Mouse (Mus musculus) kidney, postnatal 0 days (tissue): ENCODE measurements at regions not wholly inside any gene's neighbourhood (a gene's known extent, or its start where the extent isn't known, plus 50 kb on each side); places are given as distances from the start of the nearest gene placed in this dataset.

Experiments used
- ATAC-seq: fragments of 200-750 bp; cut with Nextera tagmentation; replicated peaks from 2 replicates; pipeline ENCODE4 v1.8.0; 2017; ENCODE audit warnings: low read depth, moderate number of reproducible peaks, moderate TSS enrichment, moderate library complexity; ENCODE audit not compliant: low FRiP score
- DNase-seq: peaks from one replicate; pipeline ENCODE4 v3.0.0-alpha.2; 2016; ENCODE audit warnings: low spot score
- H3K27ac ChIP-seq: fragments of 300-500 bp; sonication (generic); 2 replicates; pipeline ENCODE4 v1.5.1; 2014; ENCODE audit warnings: mild to moderate bottlenecking
- H3K27me3 ChIP-seq: fragments of 300-500 bp; sonication (generic); 2 replicates; pipeline ENCODE4 v1.6.1; 2014; ENCODE audit warnings: low read length, mixed read lengths; ENCODE audit not compliant: insufficient read depth
- H3K36me3 ChIP-seq: fragments of 300-500 bp; sonication (generic); 2 replicates; pipeline ENCODE4 v1.6.1; 2014; ENCODE audit warnings: low read length, mixed read lengths; ENCODE audit not compliant: insufficient read depth
- H3K4me1 ChIP-seq: fragments of 300-500 bp; sonication (generic); replicated peaks from 2 replicates; pipeline ENCODE4 v1.6.1; 2014; ENCODE audit warnings: antibody characterized with exemption, low read length, mixed read lengths; ENCODE audit not compliant: insufficient read depth
- H3K4me2 ChIP-seq: fragments of 300-500 bp; sonication (generic); 2 replicates; pipeline ENCODE4 v1.6.1; 2014; ENCODE audit warnings: mild to moderate bottlenecking, low read length, moderate library complexity, mixed read lengths
- H3K4me3 ChIP-seq: fragments of 300-500 bp; sonication (generic); replicated peaks from 2 replicates; pipeline ENCODE4 v1.5.1; 2014; ENCODE audit warnings: low read depth, low read length
- H3K9ac ChIP-seq: fragments of 300-500 bp; sonication (generic); 2 replicates; pipeline ENCODE4 v1.6.1; 2014; ENCODE audit warnings: low read depth, low read length
- H3K9me3 ChIP-seq: fragments of 300-500 bp; sonication (generic); replicated peaks from 2 replicates; pipeline ENCODE4 v1.6.1; 2016; ENCODE audit warnings: low read length, inconsistent platforms, mixed read lengths
- CTCF ChIP-seq: IDR thresholded peaks from 2 replicates; pipeline ENCODE4 v1.5.1; 2016; ENCODE audit warnings: antibody characterized with exemption, low read depth, mild to moderate bottlenecking, moderate library complexity
- WGBS: fragments of 180-500 bp; shearing (Covaris S2); extraction: QIAGEN DNeasy Blood & Tissue Kit; methylation state at CpG from one replicate; pipeline ENCODE4 v1.1.7; 2014; 5-methylcytosine and 5-hydroxymethylcytosine counted together

DNA sequence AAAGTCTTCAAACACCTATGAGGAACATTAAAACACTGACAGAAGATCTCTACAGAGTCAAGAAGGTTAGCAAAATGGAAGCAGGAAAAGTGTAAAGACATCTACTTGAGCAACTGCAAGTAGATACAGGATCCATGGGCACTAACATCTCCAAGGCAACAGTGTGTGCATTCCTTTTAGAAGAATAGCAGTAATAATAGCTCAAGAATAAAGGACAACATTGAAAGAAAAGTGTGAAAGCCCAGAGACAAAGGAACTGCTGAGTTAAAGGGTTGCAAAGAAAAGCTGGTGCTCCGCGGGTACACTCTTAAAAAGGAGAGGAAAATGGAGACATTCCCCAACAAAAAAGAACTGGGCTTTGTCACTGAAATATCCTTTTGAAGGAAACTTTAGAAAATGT, 272.4 kb upstream of the B3gat1 start:
- Histone ChIP-seq H3K27me3 (no peaks in the 10 kb centered on the region), H3K4me3 (no peak overlapping the region), H3K27ac (no peak overlapping the region), H3K36me3 (no peaks in the 10 kb centered on the region), H3K4me2 (no peak overlapping the region), H3K9ac (no peak overlapping the region), H3K9me3 (no peaks in the 10 kb centered on the region), H3K4me1 (no peaks in the 10 kb centered on the region)
- DNase-seq = no peak
- no peak for ATAC-seq
- no peak for TF ChIP-seq CTCF
- 76% methylated on average over 2 of the region's 2 CpGs for WGBS

DNA sequence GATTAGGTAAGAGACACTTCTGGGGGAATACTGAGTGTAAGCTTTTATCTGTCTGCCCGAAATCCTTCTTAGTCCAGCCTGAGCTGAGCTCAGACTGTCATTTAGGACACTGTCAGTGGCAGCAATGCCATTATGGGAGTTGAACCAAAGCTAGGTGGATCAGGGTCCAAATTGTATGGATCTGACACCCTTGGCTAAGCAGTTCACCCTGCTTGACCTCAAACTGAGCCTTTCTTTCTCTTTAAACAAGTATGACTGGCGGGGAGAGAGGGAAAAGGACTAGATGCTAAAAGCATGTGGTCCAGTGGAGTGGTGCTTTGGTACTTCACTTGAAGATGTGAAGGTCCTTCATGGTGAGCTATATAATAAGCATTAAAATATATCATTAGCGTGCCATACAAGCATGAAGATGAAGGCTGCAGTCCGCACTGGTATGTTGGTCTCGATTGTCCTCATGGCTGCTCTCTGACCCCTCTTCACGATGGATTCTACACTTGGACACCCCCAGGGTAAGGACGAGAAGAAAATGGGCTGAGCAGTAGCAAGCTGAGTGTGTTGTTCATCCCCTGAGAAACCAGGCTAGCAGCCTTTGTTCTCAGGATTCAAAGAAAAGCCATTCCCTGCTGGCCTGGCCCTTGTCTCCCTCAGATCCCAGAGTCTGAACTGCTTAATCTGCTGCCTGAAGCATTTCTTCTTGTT, 262.7 kb upstream of the B3gat1 start:
- no peak overlapping the region for H3K4me3 ChIP-seq
- ATAC-seq (no peak), DNase-seq (no peak)
- H3K9me3 ChIP-seq = no peaks in the 10 kb centered on the region
- H3K4me1 ChIP-seq = no peaks in the 10 kb centered on the region
- H3K27me3 ChIP-seq = no peaks in the 10 kb centered on the region
- no peaks in the 10 kb centered on the region for H3K36me3 ChIP-seq
- no peak overlapping the region for H3K4me2 ChIP-seq
- TF ChIP-seq CTCF = no peak
- WGBS = 73% methylated on average over 7 of the region's 7 CpGs
- no peak overlapping the region for H3K27ac ChIP-seq
- no peak overlapping the region for H3K9ac ChIP-seq

DNA sequence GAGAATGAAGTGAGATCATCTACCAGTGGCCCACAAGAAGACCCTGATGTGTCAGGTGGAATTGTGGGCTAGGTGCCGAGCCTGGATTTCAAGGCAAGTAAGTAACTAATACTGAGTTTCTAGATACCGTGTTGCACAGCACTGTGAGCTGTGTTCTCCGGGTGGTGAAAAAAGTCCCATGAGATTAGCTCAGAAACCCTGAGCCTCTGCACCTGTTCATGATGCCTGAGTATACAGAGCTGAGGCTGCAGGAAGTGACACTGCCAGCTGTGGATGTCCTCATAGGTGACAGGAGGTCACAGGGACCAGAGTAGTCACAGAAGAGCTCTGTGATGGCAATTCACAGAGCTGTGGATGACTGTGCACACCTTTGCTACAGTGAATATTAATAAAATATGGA, 257.2 kb upstream of the B3gat1 start:
- Histone ChIP-seq H3K27ac (no peak overlapping the region), H3K4me1 (no peaks in the 10 kb centered on the region), H3K36me3 (no peaks in the 10 kb centered on the region), H3K27me3 (no peaks in the 10 kb centered on the region), H3K9ac (no peak overlapping the region), H3K4me2 (no peak overlapping the region), H3K9me3 (no peaks in the 10 kb centered on the region), H3K4me3 (no peak overlapping the region)
- DNase-seq (no peak), ATAC-seq (no peak)
- WGBS = 88% methylated on average over 3 of the region's 3 CpGs
- no peak for TF ChIP-seq CTCF

DNA sequence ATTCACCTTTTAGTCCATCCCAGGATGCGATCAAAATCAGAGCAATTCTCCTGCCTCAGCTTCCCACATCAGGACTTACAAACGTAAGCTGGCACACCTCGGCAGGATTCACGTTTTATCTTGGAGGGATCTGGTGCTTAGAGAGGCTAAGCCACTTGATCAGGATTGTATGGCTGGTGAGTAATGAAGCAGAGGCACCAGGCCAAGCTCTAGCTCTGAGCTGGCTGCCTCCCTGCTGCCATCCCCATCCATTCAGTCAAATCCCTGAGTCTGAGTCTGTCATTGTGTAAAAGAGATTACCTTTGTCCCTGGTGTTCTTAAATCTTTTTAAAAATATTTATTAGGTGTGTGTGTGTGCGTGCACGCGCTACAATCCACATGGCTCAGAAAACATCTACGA, 252.6 kb upstream of the B3gat1 start:
- H3K4me3 ChIP-seq = no peak overlapping the region
- no peaks in the 10 kb centered on the region for H3K36me3 ChIP-seq
- ATAC-seq = no peak
- no peaks in the 10 kb centered on the region for H3K4me1 ChIP-seq
- no peaks in the 10 kb centered on the region for H3K9me3 ChIP-seq
- no peaks in the 10 kb centered on the region for H3K27me3 ChIP-seq
- no peak for DNase-seq
- no peak overlapping the region for H3K9ac ChIP-seq
- 88% methylated on average over 8 of the region's 8 CpGs for WGBS
- H3K27ac ChIP-seq = no peak overlapping the region
- no peak overlapping the region for H3K4me2 ChIP-seq
- no peak for TF ChIP-seq CTCF

DNA sequence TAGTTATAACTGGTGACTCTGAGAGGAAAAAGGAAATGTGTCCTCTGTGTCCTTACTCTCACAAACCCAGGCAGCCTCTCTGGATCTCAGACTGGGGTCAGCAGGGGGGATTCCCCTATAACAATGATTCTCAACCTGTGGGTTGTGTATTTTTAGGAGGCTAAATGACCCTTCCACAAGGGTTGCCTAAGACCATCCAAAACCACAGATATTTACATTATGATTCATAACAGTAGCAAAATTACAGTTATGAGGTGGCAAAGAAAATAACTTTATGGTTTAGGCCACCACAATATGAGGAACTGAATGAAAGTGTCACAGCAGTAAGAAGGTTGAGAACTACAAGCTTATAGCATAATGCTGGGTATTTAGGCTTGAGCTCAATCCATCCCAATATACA, 251.6 kb upstream of the B3gat1 start:
- no peaks in the 10 kb centered on the region for H3K36me3 ChIP-seq
- DNase-seq = no peak

DNA sequence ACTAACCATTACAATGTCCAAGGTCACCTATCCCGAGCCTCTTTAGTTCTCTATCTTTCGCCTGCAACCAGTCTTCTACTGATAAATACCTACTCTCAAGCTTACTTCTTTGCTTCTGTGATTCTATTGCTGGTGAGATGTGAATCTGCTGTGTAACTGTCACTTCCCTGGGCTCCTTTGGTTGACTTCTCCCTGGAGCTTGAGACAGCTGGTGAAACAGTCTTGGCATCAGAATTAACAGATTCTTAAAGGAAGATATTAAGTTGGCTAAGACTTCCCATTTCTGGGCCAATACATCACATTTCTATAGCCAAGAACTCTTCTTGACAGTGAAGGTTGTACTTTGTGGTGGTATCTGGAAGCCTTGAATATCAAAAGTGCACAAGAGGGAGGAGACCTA, 239.8 kb upstream of the B3gat1 start:
- DNase-seq (no peak), ATAC-seq (no peak)
- H3K4me1 ChIP-seq = no peaks in the 10 kb centered on the region
- H3K4me3 ChIP-seq = no peak overlapping the region
- H3K9me3 ChIP-seq = no peaks in the 10 kb centered on the region
- H3K4me2 ChIP-seq = no peak overlapping the region
- no peak overlapping the region for H3K9ac ChIP-seq
- WGBS = 82% methylated on average over 2 of the region's 2 CpGs
- TF ChIP-seq CTCF = no peak
- H3K27ac ChIP-seq = no peak overlapping the region
- no peaks in the 10 kb centered on the region for H3K36me3 ChIP-seq
- H3K27me3 ChIP-seq = no peaks in the 10 kb centered on the region

More for the DNA sequence above, 251.6 kb upstream of the B3gat1 start:
- no peak overlapping the region for H3K27ac ChIP-seq
- TF ChIP-seq CTCF = no peak
- H3K9ac ChIP-seq = no peak overlapping the region
- no peaks in the 10 kb centered on the region for H3K27me3 ChIP-seq
- ATAC-seq = no peak
- H3K4me1 ChIP-seq = no peaks in the 10 kb centered on the region
- no peaks in the 10 kb centered on the region for H3K9me3 ChIP-seq
- no peak overlapping the region for H3K4me2 ChIP-seq
- no peak overlapping the region for H3K4me3 ChIP-seq

DNA sequence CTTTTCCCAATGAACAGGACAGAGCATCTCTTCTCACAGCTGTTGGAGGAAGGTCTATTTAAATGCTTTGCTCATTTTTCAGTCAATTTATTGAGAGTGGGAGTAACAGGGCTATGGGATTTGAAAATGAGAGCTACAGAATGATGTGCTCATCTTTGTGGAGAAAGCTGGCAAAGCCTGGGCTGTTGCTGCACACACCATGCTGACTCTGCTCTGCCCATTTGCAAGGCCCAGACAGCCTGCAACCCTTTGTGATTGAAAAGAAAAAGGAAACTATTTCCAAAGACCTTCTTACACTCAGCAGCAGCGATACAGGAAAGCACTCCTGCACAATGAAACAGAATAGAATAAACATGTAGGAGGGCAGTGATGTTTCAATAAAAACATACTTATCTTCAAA, 231.5 kb upstream of the B3gat1 start:
- no peak for TF ChIP-seq CTCF
- ATAC-seq (no peak), DNase-seq (no peak)
- WGBS = 50% methylated on average over 1 of the region's 1 CpGs
- no peak overlapping the region for H3K27ac ChIP-seq
- H3K9ac ChIP-seq = no peak overlapping the region
- no peaks in the 10 kb centered on the region for H3K36me3 ChIP-seq
- H3K9me3 ChIP-seq = no peaks in the 10 kb centered on the region
- H3K4me3 ChIP-seq = no peak overlapping the region
- no peaks in the 10 kb centered on the region for H3K4me1 ChIP-seq
- H3K4me2 ChIP-seq = no peak overlapping the region
- H3K27me3 ChIP-seq = no peaks in the 10 kb centered on the region
